Comparison of ENCODE assay signal across 34 mouse cellular contexts in genomic region chr5:145068863-145069262, GRCm38 (mm10). TPM values are rescaled to one million over a fixed set of nuclear protein-coding genes. Genes with fewer than 3 reads are reported as not detected.
DNase-seq lines count a peak whose midpoint lies in the region; ATAC-seq and TF ChIP-seq lines count a peak whose summit lies in the region.
"Had no signal": no experiment of that assay in that cellular context is flagged by ENCODE, and none has a peak within 500 bp of the region (broad histone marks: within the 10 kb centered on the region; RNA-seq: fewer than 3 reads in every experiment).

No protein-coding gene starts in this region.

- no peak for ATAC-seq in heart, embryonic 12.5 days (ENCODE audit: insufficient number of reproducible peaks, low FRiP score)
- no peak for ATAC-seq in midbrain, postnatal 0 days (ENCODE audit: low FRiP score)
- ATAC-seq: hindbrain, embryonic 16.5 days; Patski had no signal

- TF ChIP-seq CTCF in midbrain, postnatal 0 days (IDR thresholded peaks at IDR 0.05), result no peak
- TF ChIP-seq CTCF in thymus, adult 2 months (IDR thresholded peaks at IDR 0.05; ENCODE audit: borderline replicate concordance, control insufficient read depth, extremely low read depth, insufficient read depth, low read length, poor library complexity), result no peak

- no peaks in the 10 kb centered on the region; the same call in 1 of the 2 replicates for H3K9me3 ChIP-seq in heart, embryonic 12.5 days (replicated peaks)
- no peaks in the 10 kb centered on the region for H3K9me3 ChIP-seq in midbrain, postnatal 0 days (ENCODE audit: low read length)
- H3K9me3 ChIP-seq: embryonic facial prominence, embryonic 10.5 days; embryonic facial prominence, embryonic 13.5 days; forebrain, embryonic 12.5 days; hindbrain, embryonic 10.5 days; hindbrain, embryonic 13.5 days; intestine, embryonic 15.5 days had no signal

- peak; percentile 52 for DNase-seq in heart, adult 11 months
- DNase-seq in 3T3-L1 (ENCODE audit: low read depth, low spot score) (peak; percentile 67), NIH3T3 (ENCODE audit: low read depth) (peak; percentile 14)
- no peak for DNase-seq in midbrain, postnatal 0 days (ENCODE audit: low spot score)
- no peak for DNase-seq in thymus, adult 2 months
- DNase-seq: adrenal gland, postnatal 14 days; cerebellum, adult 11 months; cerebellum, adult 2 months; cerebellum, adult 9-11 months; cerebellum, postnatal 25 days; embryo, embryonic 11 days; gastrocnemius, postnatal 10 days; gastrocnemius, postnatal 36 days; heart, adult 18-20 months; heart, postnatal 36 days had no signal

- H3K4me2 ChIP-seq in heart, embryonic 12.5 days, result no peak overlapping the region
- no peak overlapping the region for H3K4me2 ChIP-seq in myocyte (ENCODE audit: low read depth)
- no peak overlapping the region for H3K4me2 ChIP-seq in midbrain, postnatal 0 days (ENCODE audit: low read depth, low read length, poor library complexity, severe bottlenecking)
- H3K4me2 ChIP-seq: embryonic facial prominence, embryonic 13.5 days; forebrain, embryonic 12.5 days; hindbrain, embryonic 13.5 days; intestine, embryonic 15.5 days had no signal

- H3K4me1 ChIP-seq in heart, embryonic 12.5 days (replicated peaks), result no peaks in the 10 kb centered on the region
- H3K4me1 ChIP-seq in midbrain, postnatal 0 days (ENCODE audit: insufficient read depth, low read length), result no peaks in the 10 kb centered on the region
- H3K4me1 ChIP-seq in thymus, adult 2 months (replicated peaks; ENCODE audit: control insufficient read depth, insufficient read depth, low read length), result no peaks in the 10 kb centered on the region
- H3K4me1 ChIP-seq: embryonic facial prominence, embryonic 10.5 days; embryonic facial prominence, embryonic 13.5 days; forebrain, embryonic 12.5 days; hindbrain, embryonic 10.5 days; hindbrain, embryonic 13.5 days; intestine, embryonic 15.5 days had no signal

- H3K27ac ChIP-seq in heart, embryonic 12.5 days (ENCODE audit: poor library complexity, severe bottlenecking), result no peak overlapping the region
- H3K27ac ChIP-seq in midbrain, postnatal 0 days (ENCODE audit: low read depth, low read length), result no peak overlapping the region
- no peak overlapping the region for H3K27ac ChIP-seq in thymus, adult 2 months (ENCODE audit: control insufficient read depth, insufficient read depth, low read length)
- H3K27ac ChIP-seq: embryonic facial prominence, embryonic 10.5 days; embryonic facial prominence, embryonic 13.5 days; forebrain, embryonic 12.5 days; hindbrain, embryonic 10.5 days; hindbrain, embryonic 13.5 days; intestine, embryonic 15.5 days had no signal

- no peak for TF ChIP-seq POLR2A in myocyte (IDR thresholded peaks at IDR 0.05; ENCODE audit: insufficient read length, low read depth)
- TF ChIP-seq POLR2A in thymus, adult 2 months (IDR thresholded peaks at IDR 0.05; ENCODE audit: control insufficient read depth, extremely low read depth, insufficient read depth, low read length, poor library complexity), result no peak

- H3K27me3 ChIP-seq in heart, embryonic 12.5 days (replicated peaks), result no peaks in the 10 kb centered on the region
- peaks cover 5% of the 10 kb centered on the region for H3K27me3 ChIP-seq in myocyte (ENCODE audit: control insufficient read depth, insufficient read depth, insufficient read length)
- H3K27me3 ChIP-seq in midbrain, postnatal 0 days (ENCODE audit: insufficient read depth, low read length), result no peaks in the 10 kb centered on the region; the same call in 1 of the 2 replicates
- no peaks in the 10 kb centered on the region for H3K27me3 ChIP-seq in thymus, adult 2 months (ENCODE audit: control insufficient read depth, insufficient read depth, low read length)
- H3K27me3 ChIP-seq: embryonic facial prominence, embryonic 13.5 days; intestine, embryonic 15.5 days had no signal

- WGBS in heart, embryonic 12.5 days, result 50% methylated on average over 3 of the region's 3 CpGs
- WGBS in midbrain, postnatal 0 days, result 65% methylated on average over 3 of the region's 3 CpGs
- 74% methylated on average over 3 of the region's 3 CpGs for WGBS in thymus, adult 2 months

- H3K36me3 ChIP-seq in heart, embryonic 12.5 days, result no peaks in the 10 kb centered on the region
- no peaks in the 10 kb centered on the region for H3K36me3 ChIP-seq in myocyte (ENCODE audit: control insufficient read depth, insufficient read depth)
- H3K36me3 ChIP-seq in midbrain, postnatal 0 days (ENCODE audit: insufficient read depth, low read length), result no peaks in the 10 kb centered on the region
- no peaks in the 10 kb centered on the region for H3K36me3 ChIP-seq in thymus, adult 2 months (ENCODE audit: control insufficient read depth, insufficient read depth, low read length)
- H3K36me3 ChIP-seq: embryonic facial prominence, embryonic 10.5 days; embryonic facial prominence, embryonic 13.5 days; forebrain, embryonic 12.5 days; hindbrain, embryonic 10.5 days; hindbrain, embryonic 13.5 days; intestine, embryonic 15.5 days had no signal

- H3ac ChIP-seq in myocyte (ENCODE audit: control insufficient read depth, insufficient read length), result no peak overlapping the region

- no peak overlapping the region for H3K4me3 ChIP-seq in heart, embryonic 12.5 days
- no peak overlapping the region for H3K4me3 ChIP-seq in myocyte
- no peak overlapping the region for H3K4me3 ChIP-seq in midbrain, postnatal 0 days (ENCODE audit: low read depth, low read length)
- no peak overlapping the region for H3K4me3 ChIP-seq in thymus, adult 2 months (ENCODE audit: control insufficient read depth, insufficient read depth, low read length)
- H3K4me3 ChIP-seq: embryonic facial prominence, embryonic 10.5 days; embryonic facial prominence, embryonic 13.5 days; erythroblast, embryonic 14.5 days; forebrain, embryonic 12.5 days; hindbrain, embryonic 10.5 days; hindbrain, embryonic 13.5 days; intestine, embryonic 15.5 days had no signal

- H3K79me2 ChIP-seq in myocyte (ENCODE audit: control insufficient read depth, insufficient read depth), result no peaks in the 10 kb centered on the region

- no peak overlapping the region for H3K9ac ChIP-seq in heart, embryonic 12.5 days
- no peak overlapping the region for H3K9ac ChIP-seq in midbrain, postnatal 0 days (replicated peaks; ENCODE audit: low read length, poor library complexity, severe bottlenecking)
- H3K9ac ChIP-seq: embryonic facial prominence, embryonic 13.5 days; forebrain, embryonic 12.5 days; hindbrain, embryonic 13.5 days; intestine, embryonic 15.5 days had no signal

TF ChIP-seq in myocyte, 11 proteins besides CTCF, POLR2A, EP300 and RAD21:
- no peak for TF ChIP-seq SRF (IDR thresholded peaks at IDR 0.05; ENCODE audit: control insufficient read depth, insufficient read length, low read depth)
- TF ChIP-seq CEBPB (IDR thresholded peaks at IDR 0.05; ENCODE audit: insufficient read depth, poor library complexity, severe bottlenecking), result peak; percentile 41; the same call in 1 of the 2 replicates
- no peak for TF ChIP-seq USF1 (IDR thresholded peaks at IDR 0.05; ENCODE audit: low read depth)

RNA-seq across cellular contexts. Expression of gene Arpc1a, which starts 14.8 kb away (rescaled TPM):
- polyA plus RNA-seq in heart, embryonic 12.5 days (2016; fragmentation: Nextera tagmentation; extraction: Ambion mirVana), result 101 and 105 TPM in 2 replicates
- polyA plus RNA-seq in myocyte (2012; fragmentation: generic; extraction: Trizol), result 67.2 TPM
- total RNA-seq in midbrain, postnatal 0 days (2014; rRNA removed), result 148 and 151 TPM in 2 replicates
- polyA plus RNA-seq in midbrain, postnatal 0 days (2015; fragmentation: Nextera tagmentation; extraction: Ambion mirVana), result 238 and 244 TPM in 2 replicates
- 144 and 149 TPM in 2 replicates for polyA plus RNA-seq in thymus, adult 2 months (2012; rRNA removed)

RNA-seq across cellular contexts. Expression of gene Kpna7, which starts 15.0 kb away (rescaled TPM):
- polyA plus RNA-seq in heart, embryonic 12.5 days (2016; fragmentation: Nextera tagmentation; extraction: Ambion mirVana), result not detected in 2 replicates
- polyA plus RNA-seq in myocyte (2012; fragmentation: generic; extraction: Trizol), result not detected
- not detected in 2 replicates for total RNA-seq in midbrain, postnatal 0 days (2014; rRNA removed)
- polyA plus RNA-seq in midbrain, postnatal 0 days (2015; fragmentation: Nextera tagmentation; extraction: Ambion mirVana), result not detected in 2 replicates
- 0.27 and 0.41 TPM in 2 replicates for polyA plus RNA-seq in thymus, adult 2 months (2012; rRNA removed)
- total RNA-seq: adrenal gland, adult 18-20 months; adrenal gland, postnatal 14 days; adrenal gland, postnatal 4 days; gastrocnemius, adult 18-20 months; gastrocnemius, postnatal 10 days; gastrocnemius, postnatal 36 days; heart, adult 18-20 months; heart, postnatal 36 days had no signal
- polyA plus RNA-seq: cerebellum, adult 2 months; cortical plate, adult 2 months; embryonic facial prominence, embryonic 13.5 days; erythroblast, embryonic 14.5 days; forebrain, embryonic 12.5 days; forebrain, embryonic 16.5 days; heart, embryonic 14.5 days; heart, postnatal 0 days; hindbrain, embryonic 10.5 days; hindbrain, embryonic 13.5 days; hindbrain, embryonic 16.5 days had no signal

RNA-seq across cellular contexts. Expression of gene 1700018F24Rik, which starts 26.1 kb away (rescaled TPM):
- polyA plus RNA-seq in heart, embryonic 12.5 days (2016; fragmentation: Nextera tagmentation; extraction: Ambion mirVana), result not detected in 2 replicates
- not detected for polyA plus RNA-seq in myocyte (2012; fragmentation: generic; extraction: Trizol)
- not detected in 2 replicates for total RNA-seq in midbrain, postnatal 0 days (2014; rRNA removed)
- polyA plus RNA-seq in midbrain, postnatal 0 days (2015; fragmentation: Nextera tagmentation; extraction: Ambion mirVana), result not detected in 2 replicates
- not detected in 2 replicates for polyA plus RNA-seq in thymus, adult 2 months (2012; rRNA removed)
- total RNA-seq: adrenal gland, adult 18-20 months; adrenal gland, postnatal 14 days; adrenal gland, postnatal 4 days; ES-E14; gastrocnemius, adult 18-20 months; gastrocnemius, postnatal 10 days; gastrocnemius, postnatal 36 days; heart, adult 18-20 months; heart, postnatal 36 days had no signal
- polyA plus RNA-seq: cerebellum, adult 2 months; cortical plate, adult 2 months; embryonic facial prominence, embryonic 10.5 days; embryonic facial prominence, embryonic 13.5 days; erythroblast, embryonic 14.5 days; forebrain, embryonic 12.5 days; forebrain, embryonic 16.5 days; heart, embryonic 14.5 days; heart, postnatal 0 days; hindbrain, embryonic 10.5 days; hindbrain, embryonic 13.5 days; hindbrain, embryonic 16.5 days; intestine, embryonic 15.5 days; Patski had no signal

RNA-seq across cellular contexts. Expression of gene Gm4871, which starts 36.3 kb away (rescaled TPM):
- polyA plus RNA-seq in heart, embryonic 12.5 days (2016; fragmentation: Nextera tagmentation; extraction: Ambion mirVana), result not detected in 2 replicates
- polyA plus RNA-seq in myocyte (2012; fragmentation: generic; extraction: Trizol), result not detected
- not detected in 2 replicates for total RNA-seq in midbrain, postnatal 0 days (2014; rRNA removed)
- polyA plus RNA-seq in midbrain, postnatal 0 days (2015; fragmentation: Nextera tagmentation; extraction: Ambion mirVana), result not detected in 2 replicates
- not detected in 2 replicates for polyA plus RNA-seq in thymus, adult 2 months (2012; rRNA removed)
- total RNA-seq: adrenal gland, adult 18-20 months; adrenal gland, postnatal 14 days; adrenal gland, postnatal 4 days; ES-E14; gastrocnemius, adult 18-20 months; gastrocnemius, postnatal 10 days; gastrocnemius, postnatal 36 days; heart, adult 18-20 months; heart, postnatal 36 days had no signal
- polyA plus RNA-seq: cerebellum, adult 2 months; cortical plate, adult 2 months; embryonic facial prominence, embryonic 10.5 days; embryonic facial prominence, embryonic 13.5 days; erythroblast, embryonic 14.5 days; forebrain, embryonic 12.5 days; forebrain, embryonic 16.5 days; heart, embryonic 14.5 days; heart, postnatal 0 days; hindbrain, embryonic 13.5 days; hindbrain, embryonic 16.5 days; intestine, embryonic 15.5 days; Patski had no signal

RNA-seq across cellular contexts. Expression of gene Arpc1b, which starts 45.2 kb away (rescaled TPM):
- 187 and 192 TPM in 2 replicates for polyA plus RNA-seq in heart, embryonic 12.5 days (2016; fragmentation: Nextera tagmentation; extraction: Ambion mirVana)
- polyA plus RNA-seq in myocyte (2012; fragmentation: generic; extraction: Trizol), result 482 TPM
- 32.4 TPM in 2 replicates for total RNA-seq in midbrain, postnatal 0 days (2014; rRNA removed)
- 53.7 and 56.0 TPM in 2 replicates for polyA plus RNA-seq in midbrain, postnatal 0 days (2015; fragmentation: Nextera tagmentation; extraction: Ambion mirVana)
- polyA plus RNA-seq in thymus, adult 2 months (2012; rRNA removed), result 859 and 863 TPM in 2 replicates

Comparison
In these comparisons a context has a peak if more than half of its experiments do, and no peak if none do; other contexts are left out.
1. DNase-seq: peak in heart, adult 11 months (single experiment), 3T3-L1 (single experiment) and NIH3T3 (single experiment); none in midbrain, postnatal 0 days (single experiment) and thymus, adult 2 months (single experiment).